Comparison of ENCODE assay signal across 8 mouse cellular contexts in the genomic region with DNA sequence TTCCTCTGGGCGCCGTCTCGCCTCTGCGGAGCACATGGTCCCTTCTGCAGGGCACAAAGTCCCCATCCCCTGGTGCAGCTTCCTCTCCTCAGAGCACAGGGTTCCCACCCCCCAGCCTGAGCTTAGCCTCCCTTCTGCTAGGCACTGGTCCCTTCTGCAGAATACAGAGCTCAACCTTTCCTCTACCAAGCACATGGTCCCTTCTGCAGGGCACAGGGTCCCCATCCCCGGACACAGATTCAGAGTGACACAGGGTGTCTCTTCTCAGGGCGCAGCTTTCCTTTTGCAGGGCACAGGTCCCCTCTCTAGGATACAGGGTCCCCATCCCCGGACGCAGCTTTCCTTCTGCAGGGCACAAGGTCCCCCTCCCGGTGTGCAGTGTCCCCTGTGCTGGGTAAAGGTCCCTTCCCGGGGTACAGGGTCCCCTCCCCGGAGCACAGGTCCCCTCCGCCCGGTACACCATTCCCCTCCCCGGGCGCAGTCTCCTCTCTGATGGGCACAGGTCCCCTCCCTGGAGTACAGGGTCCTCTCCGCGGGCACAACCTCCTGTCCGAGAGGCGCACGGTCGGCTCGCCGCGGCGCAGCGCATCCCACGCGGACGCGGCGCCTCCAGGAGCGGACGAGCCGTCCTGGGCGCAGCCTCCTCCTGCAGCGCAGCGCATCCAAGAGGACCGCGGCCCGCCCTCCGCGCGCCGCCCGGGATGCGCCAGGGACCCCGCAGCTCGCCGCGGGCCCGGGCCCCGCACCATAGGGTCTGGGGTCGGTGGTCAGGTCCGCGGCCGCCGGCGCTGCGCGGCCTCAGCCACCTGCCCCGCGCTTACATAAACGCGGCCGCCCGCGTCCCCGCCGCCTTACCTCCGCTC. TPM values are rescaled to one million over a fixed set of nuclear protein-coding genes. Genes with fewer than 3 reads are reported as not detected.
A peak's percentile ranks its signal among the peaks of the same experiment; 100 is the strongest.
DNase-seq lines count a peak whose midpoint lies in the region; ATAC-seq and TF ChIP-seq lines count a peak whose summit lies in the region.

No protein-coding gene starts in this region.

- H3K4me2 ChIP-seq in kidney, embryonic 16.5 days (replicated peaks; ENCODE audit: low read depth, low read length) = peak overlapping the region; percentile 87
- H3K4me2 ChIP-seq in heart, embryonic 12.5 days = peak overlapping the region; percentile 98
- peak overlapping the region; percentile 97 for H3K4me2 ChIP-seq in limb, embryonic 13.5 days (replicated peaks)

- peaks cover 11% of the 10 kb centered on the region; the same call in 1 of the 2 replicates for H3K9me3 ChIP-seq in kidney, embryonic 16.5 days (ENCODE audit: low read length)
- H3K9me3 ChIP-seq in heart, embryonic 12.5 days (replicated peaks) = no peaks in the 10 kb centered on the region
- H3K9me3 ChIP-seq in limb, embryonic 13.5 days = peaks cover 19% of the 10 kb centered on the region

- peaks cover 12% of the 10 kb centered on the region for H3K27me3 ChIP-seq in kidney, embryonic 16.5 days (ENCODE audit: insufficient read depth, low read length)
- no peaks in the 10 kb centered on the region; the same call in 1 of the 2 replicates for H3K27me3 ChIP-seq in heart, embryonic 12.5 days (replicated peaks)
- H3K27me3 ChIP-seq in limb, embryonic 13.5 days = peaks cover 22% of the 10 kb centered on the region

- ATAC-seq in kidney, embryonic 16.5 days (ENCODE audit: low FRiP score, low TSS enrichment) = peak; percentile 76
- ATAC-seq in heart, embryonic 12.5 days (ENCODE audit: insufficient number of reproducible peaks, low FRiP score) = peak; percentile 60
- peak; percentile 59 for ATAC-seq in limb, embryonic 13.5 days (ENCODE audit: low FRiP score, low read depth)

- H3K9ac ChIP-seq in kidney, embryonic 16.5 days (replicated peaks; ENCODE audit: low read length) = peak overlapping the region; percentile 77
- H3K9ac ChIP-seq in heart, embryonic 12.5 days = peak overlapping the region; percentile 87
- peak overlapping the region; percentile 81 for H3K9ac ChIP-seq in limb, embryonic 13.5 days

- H3K4me3 ChIP-seq in kidney, embryonic 16.5 days (ENCODE audit: low read length) = peak overlapping the region; percentile 76
- H3K4me3 ChIP-seq in cortical plate, adult 2 months (ENCODE audit: insufficient read depth, low read length) = peak overlapping the region; percentile 72
- peak overlapping the region; percentile 89 for H3K4me3 ChIP-seq in heart, embryonic 12.5 days
- H3K4me3 ChIP-seq in limb, embryonic 13.5 days = peak overlapping the region; percentile 82

- H3K4me1 ChIP-seq in kidney, embryonic 16.5 days (ENCODE audit: insufficient read depth, low read length) = peaks cover 16% of the 10 kb centered on the region
- H3K4me1 ChIP-seq in cortical plate, adult 2 months (ENCODE audit: control insufficient read depth, insufficient read depth, low read length) = peaks cover 1% of the 10 kb centered on the region; the same call in 1 of the 2 replicates
- peaks cover 35% of the 10 kb centered on the region for H3K4me1 ChIP-seq in heart, embryonic 12.5 days (replicated peaks)
- H3K4me1 ChIP-seq in limb, embryonic 13.5 days = peaks cover 15% of the 10 kb centered on the region

- under 1% methylated on average over 66 of the region's 70 CpGs for WGBS in kidney, embryonic 16.5 days
- under 1% methylated on average over 62 of the region's 70 CpGs for WGBS in heart, embryonic 12.5 days
- under 1% methylated on average over 59 of the region's 70 CpGs for whole genome bisulfite sequencing in limb, embryonic 13.5 days

- no peak for TF ChIP-seq POLR2A in cortical plate, adult 2 months (IDR thresholded peaks at IDR 0.05; ENCODE audit: extremely low read depth, insufficient read depth, low read length)

- no peak overlapping the region for H3K27ac ChIP-seq in kidney, embryonic 16.5 days (ENCODE audit: low read length)
- H3K27ac ChIP-seq in cortical plate, adult 2 months (ENCODE audit: insufficient read depth, low read length) = peak overlapping the region; percentile 74; the same call in 1 of the 2 replicates
- H3K27ac ChIP-seq in heart, embryonic 12.5 days (ENCODE audit: poor library complexity, severe bottlenecking) = no peak overlapping the region
- H3K27ac ChIP-seq in limb, embryonic 13.5 days = no peak overlapping the region

- no peak for TF ChIP-seq CTCF in cortical plate, adult 2 months (IDR thresholded peaks at IDR 0.05; ENCODE audit: extremely low read depth, insufficient read depth, low read length)

- no peak for DNase-seq in kidney, postnatal 14 days
- peak; percentile 54 for DNase-seq in Muller cell, postnatal 12 days (ENCODE audit: inconsistent ontology term)
- peak; percentile 33 for DNase-seq in naive thymus-derived CD4-positive, alpha-beta T cell, adult 2 months (ENCODE audit: low read depth)
- peak; percentile 28 for DNase-seq in urinary bladder, postnatal 25 days (ENCODE audit: low spot score)

- H3K36me3 ChIP-seq in kidney, embryonic 16.5 days (ENCODE audit: insufficient read depth, low read length) = no peaks in the 10 kb centered on the region
- H3K36me3 ChIP-seq in heart, embryonic 12.5 days = no peaks in the 10 kb centered on the region
- H3K36me3 ChIP-seq in limb, embryonic 13.5 days = 0 out of 2 replicates have a peak, but pooled peaks cover 6% of the 10 kb centered on the region

RNA-seq across cellular contexts. Expression of a gene that starts 0.6 kb away (rescaled TPM):
- polyA plus RNA-seq in kidney, embryonic 16.5 days (2015; fragmentation: Nextera tagmentation; extraction: Ambion mirVana) = 7.9 and 8.7 TPM in 2 replicates
- polyA plus RNA-seq in cortical plate, adult 2 months (2012; rRNA removed) = 105 and 113 TPM in 2 replicates
- polyA plus RNA-seq in heart, embryonic 12.5 days (2016; fragmentation: Nextera tagmentation; extraction: Ambion mirVana) = 13.3 and 14.2 TPM in 2 replicates
- 5.6 and 5.7 TPM in 2 replicates for polyA plus RNA-seq in limb, embryonic 13.5 days (2015; fragmentation: Nextera tagmentation; extraction: Ambion mirVana)
